Mouse (Mus musculus) midbrain, embryonic 11.5 days (tissue): ENCODE results near the gene Tnnt3. TPM values are rescaled to one million over a fixed set of nuclear protein-coding genes. Genes with fewer than 3 reads are reported as not detected.

ENCODE experiments used
- polyA plus RNA-seq: library from polyadenylated mRNA; unstranded; fragments of >200 nt; fragmentation: Nextera tagmentation; extraction: Ambion mirVana; gene quantifications from 2 replicates; pipeline ENCODE4 v1.2.1, GENCODE M21; 2014

Gene Tnnt3
- polyA plus RNA-seq, 1 experiment from 2014 or later, result 2.0 TPM

Other genes with a start within 250 kb of the Tnnt3 start
- not detected in 2 replicates for gene Gm2431, start 240.5 kb upstream of the Tnnt3 start, polyA plus RNA-seq
- gene Gm4559, start 224.5 kb upstream of the Tnnt3 start, polyA plus RNA-seq, result not detected in 2 replicates
- not detected in 2 replicates for gene Krtap5-1, start 201.7 kb upstream of the Tnnt3 start, polyA plus RNA-seq
- gene Krtap5-4, start 195.3 kb upstream of the Tnnt3 start, polyA plus RNA-seq, result not detected in 2 replicates
- 0.18 and 0.40 TPM in 2 replicates for gene Ifitm10, start 125.1 kb upstream of the Tnnt3 start, polyA plus RNA-seq
- gene Gm49369, start 116.2 kb upstream of the Tnnt3 start, polyA plus RNA-seq, result 0.79 and 0.93 TPM in 2 replicates
- 166 and 169 TPM in 2 replicates for gene Ctsd, start 110.8 kb upstream of the Tnnt3 start, polyA plus RNA-seq
- gene Syt8, start 64.0 kb upstream of the Tnnt3 start, polyA plus RNA-seq, result not detected in 2 replicates
- gene Tnni2, start 57.0 kb upstream of the Tnnt3 start, polyA plus RNA-seq, result 0.47 and 0.96 TPM in 2 replicates
- gene Lsp1, start 38.0 kb upstream of the Tnnt3 start, polyA plus RNA-seq, result 11.1 and 13.1 TPM in 2 replicates
- gene Mrpl23, start 33.9 kb downstream of the Tnnt3 start, polyA plus RNA-seq, result 13.9 and 16.6 TPM in 2 replicates
- gene Igf2, start 168.0 kb downstream of the Tnnt3 start, polyA plus RNA-seq, result 126 and 131 TPM in 2 replicates
- not detected in 2 replicates for gene Gm49394, start 171.1 kb downstream of the Tnnt3 start, polyA plus RNA-seq
- gene Ins2, start 244.5 kb downstream of the Tnnt3 start, polyA plus RNA-seq, result not detected in 2 replicates